In the genomic region with DNA sequence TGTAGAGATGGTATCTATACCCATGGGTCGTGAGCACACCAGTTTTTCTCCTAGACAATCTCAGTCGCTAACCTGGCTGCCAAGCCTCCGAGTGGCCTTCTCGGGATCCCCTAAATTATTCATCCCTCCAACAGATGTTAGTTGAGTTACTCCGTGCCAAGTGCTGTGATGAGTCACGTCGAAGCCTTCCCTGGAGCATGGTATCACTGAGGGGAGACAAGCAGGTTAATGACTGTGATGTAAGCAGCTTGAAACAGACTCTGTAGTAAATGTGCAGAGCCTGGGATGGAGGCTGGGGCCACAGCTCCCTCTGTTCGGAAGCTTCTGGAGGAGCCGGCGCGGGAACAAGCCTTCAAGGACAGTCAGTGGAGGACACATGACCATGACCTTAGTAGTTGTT, we compare ENCODE assay signal across 22 mouse cellular contexts. TPM values are rescaled to one million over a fixed set of nuclear protein-coding genes. Genes with fewer than 3 reads are reported as not detected.
A peak's percentile ranks its signal among the peaks of the same experiment; 100 is the strongest.
DNase-seq lines count a peak whose midpoint lies in the region; ATAC-seq lines count a peak whose summit lies in the region.
"Had no signal": no experiment of that assay in that cellular context is flagged by ENCODE, and none has a peak within 500 bp of the region (broad histone marks: within the 10 kb centered on the region; RNA-seq: fewer than 3 reads in every experiment).

No protein-coding gene starts in this region.

- peaks cover 3% of the 10 kb centered on the region for H3K4me1 ChIP-seq in neural tube, embryonic 13.5 days (replicated peaks)
- H3K4me1 ChIP-seq in midbrain, embryonic 13.5 days (replicated peaks) = peaks cover 8% of the 10 kb centered on the region
- peaks cover 8% of the 10 kb centered on the region; the same call in 1 of the 2 replicates for H3K4me1 ChIP-seq in midbrain, embryonic 10.5 days

- no peak overlapping the region for H3K4me3 ChIP-seq in neural tube, embryonic 13.5 days
- no peak overlapping the region for H3K4me3 ChIP-seq in midbrain, embryonic 13.5 days (replicated peaks)
- H3K4me3 ChIP-seq in midbrain, embryonic 10.5 days = no peak overlapping the region
- H3K4me3 ChIP-seq: forebrain, embryonic 10.5 days; kidney, embryonic 15.5 days had no signal

- H3K4me2 ChIP-seq in neural tube, embryonic 13.5 days = no peak overlapping the region
- no peak overlapping the region for H3K4me2 ChIP-seq in midbrain, embryonic 13.5 days (replicated peaks)
- H3K4me2 ChIP-seq: kidney, embryonic 15.5 days had no signal

- no peaks in the 10 kb centered on the region for H3K9me3 ChIP-seq in neural tube, embryonic 13.5 days
- no peaks in the 10 kb centered on the region for H3K9me3 ChIP-seq in midbrain, embryonic 13.5 days
- H3K9me3 ChIP-seq in midbrain, embryonic 10.5 days (replicated peaks) = no peaks in the 10 kb centered on the region
- H3K9me3 ChIP-seq: forebrain, embryonic 10.5 days; kidney, embryonic 15.5 days had no signal

- ATAC-seq in neural tube, embryonic 13.5 days (ENCODE audit: low read depth) = peak; percentile 24; the same call in 1 of the 2 replicates
- ATAC-seq in midbrain, embryonic 13.5 days = no peak
- ATAC-seq: forebrain, postnatal 0 days; hindbrain, embryonic 16.5 days; intestine, embryonic 16.5 days had no signal

- no peaks in the 10 kb centered on the region for H3K36me3 ChIP-seq in neural tube, embryonic 13.5 days
- H3K36me3 ChIP-seq in midbrain, embryonic 13.5 days = no peaks in the 10 kb centered on the region
- H3K36me3 ChIP-seq in midbrain, embryonic 10.5 days = no peaks in the 10 kb centered on the region
- H3K36me3 ChIP-seq: forebrain, embryonic 10.5 days; G1E; kidney, embryonic 15.5 days had no signal

- H3K27me3 ChIP-seq in neural tube, embryonic 13.5 days = no peaks in the 10 kb centered on the region
- H3K27me3 ChIP-seq in midbrain, embryonic 13.5 days = no peaks in the 10 kb centered on the region
- H3K27me3 ChIP-seq in midbrain, embryonic 10.5 days (ENCODE audit: low read depth, poor library complexity, severe bottlenecking) = no peaks in the 10 kb centered on the region
- H3K27me3 ChIP-seq: kidney, embryonic 15.5 days had no signal

- no peak overlapping the region for H3K9ac ChIP-seq in neural tube, embryonic 13.5 days
- no peak overlapping the region for H3K9ac ChIP-seq in midbrain, embryonic 13.5 days (replicated peaks)
- H3K9ac ChIP-seq: forebrain, postnatal 0 days; kidney, embryonic 15.5 days had no signal

- no peak overlapping the region for H3K27ac ChIP-seq in neural tube, embryonic 13.5 days (replicated peaks)
- H3K27ac ChIP-seq in midbrain, embryonic 13.5 days = no peak overlapping the region
- no peak overlapping the region for H3K27ac ChIP-seq in midbrain, embryonic 10.5 days (replicated peaks)
- H3K27ac ChIP-seq: forebrain, embryonic 10.5 days; kidney, embryonic 15.5 days; stomach, postnatal 0 days had no signal

- WGBS in neural tube, embryonic 13.5 days = 79% methylated on average over 11 of the region's 11 CpGs
- 89% methylated on average over 11 of the region's 11 CpGs for WGBS in midbrain, embryonic 13.5 days
- WGBS in midbrain, embryonic 10.5 days = 95% methylated on average over 11 of the region's 11 CpGs

- no peak for DNase-seq in neural tube, embryonic 10.5 days (ENCODE audit: extremely low spot score, low spot score)
- DNase-seq in 3T3-L1 (ENCODE audit: low read depth, low spot score) (peak; percentile 93), MN1 (ENCODE audit: low spot score) (peak; percentile 72)
- peak; percentile 68 for DNase-seq in adrenal gland, postnatal 25 days
- no peak for DNase-seq in midbrain, embryonic 10.5 days (ENCODE audit: low spot score)
- DNase-seq: cerebellum, adult 2 months; forebrain, postnatal 0 days; gastrocnemius, postnatal 14 days; heart, adult 18-20 months; heart, postnatal 4 days; kidney, postnatal 4 days; liver; lung, postnatal 10 days; midbrain, embryonic 14.5 days had no signal

RNA-seq across cellular contexts. Expression of gene Afdn, which starts 42.9 kb away (rescaled TPM):
- polyA plus RNA-seq in neural tube, embryonic 13.5 days (2015; fragmentation: Nextera tagmentation; extraction: Ambion mirVana) = 127 and 134 TPM in 2 replicates
- 81.1 and 93.8 TPM in 2 replicates for total RNA-seq in adrenal gland, postnatal 25 days (2021)
- polyA plus RNA-seq in midbrain, embryonic 13.5 days (2015; fragmentation: Nextera tagmentation; extraction: Ambion mirVana) = 158 and 165 TPM in 2 replicates
- 72.1 and 73.1 TPM in 2 replicates for polyA plus RNA-seq in midbrain, embryonic 10.5 days (2016; fragmentation: Nextera tagmentation; extraction: Ambion mirVana)

RNA-seq across cellular contexts. Expression of gene Tcte2, which starts 44.2 kb away (rescaled TPM):
- polyA plus RNA-seq in neural tube, embryonic 13.5 days (2015; fragmentation: Nextera tagmentation; extraction: Ambion mirVana) = 17.8 and 18.5 TPM in 2 replicates
- total RNA-seq in adrenal gland, postnatal 25 days (2021) = 5.3 and 6.0 TPM in 2 replicates
- 16.3 and 20.6 TPM in 2 replicates for polyA plus RNA-seq in midbrain, embryonic 13.5 days (2015; fragmentation: Nextera tagmentation; extraction: Ambion mirVana)
- polyA plus RNA-seq in midbrain, embryonic 10.5 days (2016; fragmentation: Nextera tagmentation; extraction: Ambion mirVana) = 5.6 and 6.1 TPM in 2 replicates
- polyA plus RNA-seq: G1E had no signal

Comparison
In these comparisons a context has a peak if more than half of its experiments do, and no peak if none do; other contexts are left out.
1. DNase-seq: peak in 3T3-L1 (single experiment), MN1 (single experiment) and adrenal gland, postnatal 25 days (single experiment); none in neural tube, embryonic 10.5 days (single experiment) and midbrain, embryonic 10.5 days (single experiment).